Mouse (Mus musculus): ENCODE results near the gene Defb25. TPM values are rescaled to one million over a fixed set of nuclear protein-coding genes. Genes with fewer than 3 reads are reported as not detected.
A peak's percentile ranks its signal among the peaks of the same experiment; 100 is the strongest.

Gene Defb25
- polyA plus RNA-seq, 1 experiment from 2014 or later: 0.49 TPM

DNA sequence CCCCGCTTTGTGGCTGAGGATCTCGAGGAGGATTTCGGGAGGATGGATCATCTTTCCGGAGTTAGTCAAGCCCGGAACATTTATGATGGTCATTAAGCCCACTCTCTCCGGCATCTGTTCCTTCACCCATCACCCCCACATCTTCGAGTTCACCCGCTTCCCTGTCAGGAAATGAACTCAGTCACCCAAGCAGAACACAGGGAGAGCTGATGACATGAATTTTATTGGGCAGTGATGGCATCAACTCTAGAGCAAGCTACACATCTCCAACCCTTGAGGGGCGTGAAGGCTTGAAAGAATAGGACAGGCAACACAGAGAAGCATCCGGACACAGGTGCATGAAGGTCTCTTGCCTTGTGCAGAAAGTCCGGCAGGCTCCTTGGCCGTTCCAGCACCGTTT, 702 bp downstream of the Defb25 start:
- DNase-seq: no peak
- Histone ChIP-seq H3K27me3 (ENCODE audit: insufficient read depth, low read length) (peaks cover 18% of the 10 kb centered on the region), H3K36me3 (replicated peaks; ENCODE audit: insufficient read depth, low read length) (no peaks in the 10 kb centered on the region), H3K4me3 (ENCODE audit: low read depth, low read length) (no peak overlapping the region), H3K9me3 (ENCODE audit: low read length) (no peaks in the 10 kb centered on the region), H3K27ac (ENCODE audit: low read depth) (no peak overlapping the region), H3K4me1 (ENCODE audit: insufficient read depth) (no peaks in the 10 kb centered on the region), H3K4me2 (ENCODE audit: low read depth, low read length) (no peak overlapping the region), H3K9ac (replicated peaks) (no peak overlapping the region)
- WGBS (ENCODE audit: insufficient replicate concordance): 68% methylated on average over 13 of the region's 13 CpGs
- ATAC-seq: no peak
- TF ChIP-seq CTCF (IDR thresholded peaks at IDR 0.05; ENCODE audit: low read depth) (no peak), EP300 (IDR thresholded peaks at IDR 0.05; ENCODE audit: low read depth) (no peak)

DNA sequence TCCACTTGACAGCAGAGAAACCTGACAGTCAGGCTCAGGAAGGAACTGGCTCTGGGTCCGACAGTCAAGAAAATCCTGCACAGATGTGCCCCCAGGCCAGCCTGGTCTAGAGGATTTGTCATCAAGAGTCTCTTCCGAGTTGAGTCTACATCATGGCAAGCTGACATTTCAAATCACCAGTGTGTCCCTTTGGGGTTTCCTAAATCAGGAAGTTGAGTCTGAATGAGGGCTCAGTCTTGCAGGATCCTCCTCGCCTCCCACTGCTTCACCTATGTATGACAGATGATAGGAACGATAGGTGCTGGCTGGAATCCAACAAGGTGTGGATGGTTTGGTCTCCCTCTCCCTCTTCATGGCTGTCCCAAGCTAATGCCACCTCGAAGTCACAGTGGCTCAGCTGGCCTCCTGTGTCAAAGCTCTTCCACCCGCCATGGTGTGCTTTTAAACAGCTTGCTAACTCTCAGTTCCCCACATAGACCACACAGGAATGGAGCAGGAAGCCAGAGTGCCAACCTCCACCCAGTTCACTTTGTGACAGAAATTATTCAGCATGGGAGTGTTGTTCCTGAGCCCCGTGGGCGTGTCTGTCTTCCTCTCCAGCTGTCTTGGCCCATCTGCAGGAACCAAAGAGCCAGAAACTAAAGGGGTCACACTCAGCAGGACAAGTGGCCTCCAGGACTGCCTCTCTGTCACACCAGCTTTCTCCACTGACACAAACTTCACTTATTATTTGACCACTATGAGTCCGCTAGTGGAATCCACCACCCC, 2.3 kb downstream of the Defb25 start:
- no peak overlapping the region for H3K9ac ChIP-seq (replicated peaks)
- H3K4me2 ChIP-seq (ENCODE audit: low read depth, low read length): no peak overlapping the region
- TF ChIP-seq CTCF (IDR thresholded peaks at IDR 0.05; ENCODE audit: low read depth) (no peak), EP300 (IDR thresholded peaks at IDR 0.05; ENCODE audit: low read depth) (no peak)
- no peaks in the 10 kb centered on the region for H3K36me3 ChIP-seq (replicated peaks; ENCODE audit: insufficient read depth, low read length)
- H3K9me3 ChIP-seq (ENCODE audit: low read length): no peaks in the 10 kb centered on the region
- H3K4me3 ChIP-seq (ENCODE audit: low read depth, low read length): no peak overlapping the region
- H3K4me1 ChIP-seq (ENCODE audit: insufficient read depth): no peaks in the 10 kb centered on the region
- DNase-seq (no peak), ATAC-seq (no peak)
- H3K27ac ChIP-seq (ENCODE audit: low read depth): no peak overlapping the region
- WGBS (ENCODE audit: insufficient replicate concordance): 38% methylated on average over 9 of the region's 9 CpGs
- peaks cover 2% of the 10 kb centered on the region; the same call in 1 of the 2 replicates for H3K27me3 ChIP-seq (ENCODE audit: insufficient read depth, low read length)

DNA sequence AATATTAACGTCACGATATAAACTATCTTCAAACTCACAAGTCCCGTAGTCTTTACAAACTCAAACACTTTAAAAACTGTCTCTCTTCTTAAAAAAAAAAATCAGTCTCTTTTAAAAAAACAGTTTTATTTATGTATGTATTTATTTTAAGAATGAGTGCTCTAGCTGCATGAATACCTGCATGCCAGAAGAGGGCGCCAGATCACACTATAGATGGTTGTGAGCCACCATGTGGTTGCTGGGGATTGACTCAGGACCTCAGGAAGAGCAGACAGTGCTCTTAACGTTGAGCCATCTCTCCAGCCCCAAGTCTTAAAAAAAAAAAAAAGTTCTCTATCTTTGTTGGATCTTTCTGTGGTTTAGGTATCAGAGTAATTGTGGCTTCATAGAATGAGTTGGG, 5.5 kb downstream of the Defb25 start:
- no peak overlapping the region for H3K4me3 ChIP-seq (ENCODE audit: low read depth, low read length)
- H3K4me2 ChIP-seq (ENCODE audit: low read depth, low read length): no peak overlapping the region
- no peak overlapping the region for H3K9ac ChIP-seq (replicated peaks)
- H3K27me3 ChIP-seq (ENCODE audit: insufficient read depth, low read length): no peaks in the 10 kb centered on the region
- no peaks in the 10 kb centered on the region for H3K36me3 ChIP-seq (replicated peaks; ENCODE audit: insufficient read depth, low read length)
- H3K9me3 ChIP-seq (ENCODE audit: low read length): no peaks in the 10 kb centered on the region
- DNase-seq (no peak), ATAC-seq (no peak)
- H3K27ac ChIP-seq (ENCODE audit: low read depth): no peak overlapping the region
- 57% methylated on average over 5 of the region's 5 CpGs for WGBS (ENCODE audit: insufficient replicate concordance)
- H3K4me1 ChIP-seq (ENCODE audit: insufficient read depth): no peaks in the 10 kb centered on the region
- peak; percentile 56 for TF ChIP-seq CTCF (IDR thresholded peaks at IDR 0.05; ENCODE audit: low read depth)
- no peak for TF ChIP-seq EP300 (IDR thresholded peaks at IDR 0.05; ENCODE audit: low read depth)

DNA sequence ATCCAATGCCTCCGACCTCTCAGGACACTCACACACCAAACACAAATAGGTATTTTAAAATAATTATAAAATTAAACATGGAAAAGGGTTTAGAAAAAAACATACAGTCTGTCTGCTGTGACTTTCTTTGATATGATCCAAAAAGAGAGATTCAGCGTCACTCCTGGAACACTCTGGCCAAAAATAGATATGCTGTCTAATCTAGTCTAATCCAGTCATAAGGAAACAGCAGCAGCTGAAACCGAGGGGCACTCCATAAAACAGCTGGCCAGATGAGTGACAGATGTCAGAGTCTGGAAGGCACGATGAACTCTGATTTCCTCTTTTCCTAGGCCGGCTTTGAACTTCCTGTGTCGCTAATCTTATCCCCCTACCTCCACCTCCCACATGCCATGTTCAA, 6.4 kb downstream of the Defb25 start:
- Histone ChIP-seq H3K4me1 (ENCODE audit: insufficient read depth) (no peaks in the 10 kb centered on the region), H3K9ac (replicated peaks) (no peak overlapping the region), H3K27me3 (ENCODE audit: insufficient read depth, low read length) (no peaks in the 10 kb centered on the region), H3K36me3 (replicated peaks; ENCODE audit: insufficient read depth, low read length) (no peaks in the 10 kb centered on the region), H3K4me3 (ENCODE audit: low read depth, low read length) (no peak overlapping the region), H3K9me3 (ENCODE audit: low read length) (no peaks in the 10 kb centered on the region), H3K4me2 (ENCODE audit: low read depth, low read length) (no peak overlapping the region), H3K27ac (ENCODE audit: low read depth) (no peak overlapping the region)
- 45% methylated on average over 6 of the region's 6 CpGs for WGBS (ENCODE audit: insufficient replicate concordance)
- no peak for TF ChIP-seq EP300 (IDR thresholded peaks at IDR 0.05; ENCODE audit: low read depth)
- TF ChIP-seq CTCF (IDR thresholded peaks at IDR 0.05; ENCODE audit: low read depth): no peak
- DNase-seq (no peak), ATAC-seq (no peak)

DNA sequence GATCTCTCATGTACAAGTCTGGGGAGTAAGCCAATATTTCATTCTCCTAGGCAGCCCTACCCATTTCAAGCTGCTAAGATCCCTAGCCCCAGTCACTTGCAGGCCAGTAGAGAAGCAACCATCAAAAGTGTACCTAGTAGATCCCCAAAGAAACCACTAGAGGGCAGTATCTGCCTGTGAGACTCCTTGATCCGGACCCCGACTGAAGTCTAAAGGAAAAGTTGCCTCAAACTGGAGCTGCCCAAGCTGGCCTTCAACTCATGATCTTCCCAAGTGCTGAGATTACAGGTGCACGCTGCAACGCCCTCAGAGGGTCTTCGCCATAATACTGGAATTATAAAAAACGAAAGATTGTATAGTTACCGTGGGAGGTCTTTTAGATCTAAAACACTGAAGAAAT, 7.3 kb downstream of the Defb25 start:
- Histone ChIP-seq H3K9me3 (ENCODE audit: low read length) (no peaks in the 10 kb centered on the region), H3K4me1 (ENCODE audit: insufficient read depth) (no peaks in the 10 kb centered on the region), H3K36me3 (replicated peaks; ENCODE audit: insufficient read depth, low read length) (no peaks in the 10 kb centered on the region), H3K4me2 (ENCODE audit: low read depth, low read length) (no peak overlapping the region), H3K4me3 (ENCODE audit: low read depth, low read length) (no peak overlapping the region), H3K27ac (ENCODE audit: low read depth) (no peak overlapping the region), H3K9ac (replicated peaks) (no peak overlapping the region), H3K27me3 (ENCODE audit: insufficient read depth, low read length) (no peaks in the 10 kb centered on the region)
- ATAC-seq (peak; percentile 56; the same call in 1 of the 2 replicates), DNase-seq (peak; percentile 37)
- TF ChIP-seq CTCF (IDR thresholded peaks at IDR 0.05; ENCODE audit: low read depth) (peak; percentile 89), EP300 (IDR thresholded peaks at IDR 0.05; ENCODE audit: low read depth) (no peak)
- 12% methylated on average over 7 of the region's 7 CpGs for WGBS (ENCODE audit: insufficient replicate concordance)

DNA sequence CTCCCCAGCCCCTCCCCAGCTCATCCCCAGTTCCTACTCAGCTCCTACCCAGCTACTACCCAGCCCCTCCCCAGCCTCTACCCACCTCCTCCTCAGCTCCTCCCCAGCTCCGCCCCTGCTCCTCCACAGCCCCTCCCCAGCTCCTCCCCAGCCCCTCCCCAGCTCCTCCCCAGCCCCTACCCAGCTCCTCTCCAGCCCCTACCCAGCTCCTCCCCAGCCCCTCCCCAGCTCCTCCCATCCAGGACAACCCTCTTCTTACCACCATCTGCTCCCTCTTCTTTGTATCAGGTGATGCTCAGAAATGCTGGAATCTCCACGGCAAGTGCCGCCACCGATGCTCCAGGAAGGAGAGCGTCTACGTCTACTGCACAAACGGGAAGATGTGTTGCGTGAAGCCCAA, 10.7 kb downstream of the Defb25 start:
- H3K4me2 ChIP-seq (ENCODE audit: low read depth, low read length): no peak overlapping the region
- H3K9ac ChIP-seq (replicated peaks): no peak overlapping the region
- H3K4me3 ChIP-seq (ENCODE audit: low read depth, low read length): no peak overlapping the region
- H3K9me3 ChIP-seq (ENCODE audit: low read length): no peaks in the 10 kb centered on the region
- ATAC-seq (no peak), DNase-seq (no peak)
- no peaks in the 10 kb centered on the region for H3K4me1 ChIP-seq (ENCODE audit: insufficient read depth)
- H3K27me3 ChIP-seq (ENCODE audit: insufficient read depth, low read length): no peaks in the 10 kb centered on the region
- no peak overlapping the region for H3K27ac ChIP-seq (ENCODE audit: low read depth)
- no peak for TF ChIP-seq EP300 (IDR thresholded peaks at IDR 0.05; ENCODE audit: low read depth)
- TF ChIP-seq CTCF (IDR thresholded peaks at IDR 0.05; ENCODE audit: low read depth): no peak
- H3K36me3 ChIP-seq (replicated peaks; ENCODE audit: insufficient read depth, low read length): no peaks in the 10 kb centered on the region
- 44% methylated on average over 7 of the region's 8 CpGs for WGBS (ENCODE audit: insufficient replicate concordance)
